Comparison of ENCODE assay signal across 15 mouse cellular contexts in genomic region chr3:96551890-96552289, GRCm38 (mm10). TPM values are rescaled to one million over a fixed set of nuclear protein-coding genes. Genes with fewer than 3 reads are reported as not detected.
DNase-seq lines count a peak whose midpoint lies in the region; TF ChIP-seq lines count a peak whose summit lies in the region.
"Had no signal": no experiment of that assay in that cellular context is flagged by ENCODE, and none has a peak within 500 bp of the region (broad histone marks: within the 10 kb centered on the region; RNA-seq: fewer than 3 reads in every experiment).

No protein-coding gene starts in this region.

- peak overlapping the region; percentile 27 for H3K27ac ChIP-seq in embryonic facial prominence, embryonic 10.5 days (replicated peaks)
- peak overlapping the region; percentile 61 for H3K27ac ChIP-seq in small intestine, adult 2 months (ENCODE audit: insufficient read depth, low read depth, low read length)
- H3K27ac ChIP-seq: hindbrain, embryonic 13.5 days; left cerebral cortex, adult 2 months; liver, embryonic 13.5 days had no signal

- peaks cover 7% of the 10 kb centered on the region for H3K27me3 ChIP-seq in embryonic facial prominence, embryonic 10.5 days (replicated peaks; ENCODE audit: low read depth, poor library complexity, severe bottlenecking)
- no peaks in the 10 kb centered on the region for H3K27me3 ChIP-seq in small intestine, adult 2 months (ENCODE audit: control insufficient read depth, insufficient read depth, low read length)
- H3K27me3 ChIP-seq: liver, embryonic 13.5 days had no signal

- no peaks in the 10 kb centered on the region for H3K36me3 ChIP-seq in embryonic facial prominence, embryonic 10.5 days (replicated peaks)
- H3K36me3 ChIP-seq in small intestine, adult 2 months (ENCODE audit: control insufficient read depth, insufficient read depth, low read length) = no peaks in the 10 kb centered on the region
- H3K36me3 ChIP-seq: hindbrain, embryonic 13.5 days; liver, embryonic 13.5 days had no signal

- H3K4me3 ChIP-seq in embryonic facial prominence, embryonic 10.5 days = no peak overlapping the region
- H3K4me3 ChIP-seq in small intestine, adult 2 months (ENCODE audit: low read depth, low read length) = no peak overlapping the region
- H3K4me3 ChIP-seq: hindbrain, embryonic 13.5 days; left cerebral cortex, adult 2 months; liver, embryonic 13.5 days had no signal

- TF ChIP-seq POLR2A in small intestine, adult 2 months (IDR thresholded peaks at IDR 0.05; ENCODE audit: low read depth, low read length) = no peak

- no peaks in the 10 kb centered on the region for H3K9me3 ChIP-seq in embryonic facial prominence, embryonic 10.5 days
- H3K9me3 ChIP-seq: hindbrain, embryonic 13.5 days; liver, embryonic 13.5 days had no signal

- peaks cover 34% of the 10 kb centered on the region for H3K4me1 ChIP-seq in embryonic facial prominence, embryonic 10.5 days
- H3K4me1 ChIP-seq in small intestine, adult 2 months (ENCODE audit: control insufficient read depth, insufficient read depth, insufficient read length, low read length) = peaks cover 10% of the 10 kb centered on the region

- DNase-seq in heart, adult 11 months = peak; percentile 95
- DNase-seq in heart, postnatal 4 days = no peak
- DNase-seq in kidney, adult 9 months = peak; percentile 36
- DNase-seq in kidney, postnatal 25 days = no peak
- no peak for DNase-seq in embryonic facial prominence, embryonic 10.5 days (ENCODE audit: low spot score)
- no peak for DNase-seq in spleen, postnatal 10 days (ENCODE audit: low spot score in 2 of 2)
- DNase-seq in layer of hippocampus, adult 9-11 months = no peak
- DNase-seq: liver, embryonic 13.5 days; right cerebral cortex, postnatal 25 days had no signal

- WGBS in embryonic facial prominence, embryonic 10.5 days = 81% methylated on average over 7 of the region's 7 CpGs
- WGBS in small intestine, adult 2 months = 19% methylated on average over 7 of the region's 7 CpGs

- no peak for TF ChIP-seq CTCF in small intestine, adult 2 months (IDR thresholded peaks at IDR 0.05; ENCODE audit: extremely low read depth, insufficient read length, insufficient replicate concordance, low read depth, low read length)

RNA-seq across cellular contexts. Expression of gene Txnip, which starts 5.9 kb away (rescaled TPM):
- 100 to 1,000 TPM; 286 to 331 TPM for total RNA-seq in heart, postnatal 4 days (2021)
- 31.2 and 34.9 TPM in 2 replicates for polyA plus RNA-seq in embryonic facial prominence, embryonic 10.5 days (2016; fragmentation: Nextera tagmentation; extraction: Ambion mirVana)
- 167 and 384 TPM in 2 replicates for polyA plus RNA-seq in small intestine, adult 2 months (2012; rRNA removed)

RNA-seq across cellular contexts. Expression of gene Gm16253, which starts 24.9 kb away (rescaled TPM):
- 1 to 10 TPM; 2.5 to 2.9 TPM for total RNA-seq in heart, postnatal 4 days (2021)
- polyA plus RNA-seq in embryonic facial prominence, embryonic 10.5 days (2016; fragmentation: Nextera tagmentation; extraction: Ambion mirVana) = 1.6 and 1.9 TPM in 2 replicates
- polyA plus RNA-seq in small intestine, adult 2 months (2012; rRNA removed) = not detected in 2 replicates
- total RNA-seq: adrenal gland, postnatal 14 days; left cerebral cortex, adult 2 months had no signal
- polyA plus RNA-seq: forebrain, embryonic 14.5 days; liver, embryonic 13.5 days; testis, adult 2 months had no signal

RNA-seq across cellular contexts. Expression of gene Hfe2, which starts 26.9 kb away (rescaled TPM):
- total RNA-seq in heart, postnatal 4 days (2021) = 10 to 100 TPM; 95.6 to 97.0 TPM
- polyA plus RNA-seq in embryonic facial prominence, embryonic 10.5 days (2016; fragmentation: Nextera tagmentation; extraction: Ambion mirVana) = 1.4 and 1.5 TPM in 2 replicates
- 0.06 TPM in 1 of 2 replicates, not detected in the other for polyA plus RNA-seq in small intestine, adult 2 months (2012; rRNA removed)

RNA-seq across cellular contexts. Expression of gene Polr3gl, which starts 42.1 kb away (rescaled TPM):
- 10 to 100 TPM; 20.4 to 24.0 TPM for total RNA-seq in heart, postnatal 4 days (2021)
- polyA plus RNA-seq in embryonic facial prominence, embryonic 10.5 days (2016; fragmentation: Nextera tagmentation; extraction: Ambion mirVana) = 30.0 and 33.1 TPM in 2 replicates
- 3.4 and 7.9 TPM in 2 replicates for polyA plus RNA-seq in small intestine, adult 2 months (2012; rRNA removed)

RNA-seq across cellular contexts. Expression of gene Ankrd34a, which starts 44.5 kb away (rescaled TPM):
- total RNA-seq in heart, postnatal 4 days (2021) = 1 to 10 TPM; 1.8 to 3.1 TPM
- polyA plus RNA-seq in embryonic facial prominence, embryonic 10.5 days (2016; fragmentation: Nextera tagmentation; extraction: Ambion mirVana) = 0.66 and 0.99 TPM in 2 replicates
- polyA plus RNA-seq in small intestine, adult 2 months (2012; rRNA removed) = 0.44 and 0.63 TPM in 2 replicates

Comparison
In these comparisons a context has a peak if more than half of its experiments do, and no peak if none do; other contexts are left out.
1. DNase-seq: peak in heart, adult 11 months (single experiment) and kidney, adult 9 months (single experiment); none in heart, postnatal 4 days (single experiment), kidney, postnatal 25 days (0 of 2), embryonic facial prominence, embryonic 10.5 days (single experiment), spleen, postnatal 10 days (0 of 2) and layer of hippocampus, adult 9-11 months (single experiment).